Mouse (Mus musculus) gastrocnemius, postnatal 4 days (tissue): ENCODE data around the gene Foxe1. TPM values are rescaled to one million over a fixed set of nuclear protein-coding genes. Genes with fewer than 3 reads are reported as not detected.

ENCODE experiments used
- DNase-seq, 2 experiments: peaks; one replicate each; pipeline ENCODE4 v3.0.0; 2021 to 2022; ENCODE audit warnings: low spot score in 2 of 2, mixed read lengths in 2 of 2
- long read RNA-seq, 2 experiments: library from polyadenylated mRNA; stranded (forward); transcript quantifications; one replicate each; pipeline ENCODE4 v2.0.0; 2021
- total RNA-seq, 2 experiments: library from RNA; stranded (reverse); gene quantifications; 2 replicates each; pipeline ENCODE4 v1.2.3; 2021

Gene Foxe1
- not detected for total RNA-seq
- long read RNA-seq, experiment 1, partial matches to known transcripts: 0 of 1 reads
- long read RNA-seq, experiment 1, other reads (novel, unspliced or antisense): 0 of 1 reads
- long read RNA-seq, experiment 2: 0 reads

- DNase-seq: no peak
Observed at GRCm38 (mm10) chr4:46343596-46344260, at the start of gene Foxe1. Gene Foxe1, plus strand, starts transcription at chr4:46343609.

GRCm38 (mm10) chr4:46304071-46304470 is 39.3 kb upstream of the Foxe1 start:
- DNase-seq: peak in 1 of 2 experiments; percentile 47

- peak; percentile 77 to 85 for DNase-seq
Observed at GRCm38 (mm10) chr4:46304757-46305384, 38.5 kb upstream of the Foxe1 start.

GRCm38 (mm10) chr4:46305436-46305835 is 38.0 kb upstream of the Foxe1 start:
- DNase-seq: no peak

GRCm38 (mm10) chr4:46307341-46307740 is 36.1 kb upstream of the Foxe1 start:
- peak; percentile 18 to 22 for DNase-seq

- no peak for DNase-seq
Observed at GRCm38 (mm10) chr4:46307869-46308268, 35.5 kb upstream of the Foxe1 start.

- no peak for DNase-seq
Observed at GRCm38 (mm10) chr4:46311631-46312030, 31.8 kb upstream of the Foxe1 start.

GRCm38 (mm10) chr4:46321730-46322389 is 21.5 kb upstream of the Foxe1 start:
- no peak for DNase-seq

GRCm38 (mm10) chr4:46322715-46323114 is 20.7 kb upstream of the Foxe1 start:
- DNase-seq: no peak

- DNase-seq: no peak
Observed at GRCm38 (mm10) chr4:46328906-46329305, 14.5 kb upstream of the Foxe1 start.

GRCm38 (mm10) chr4:46335846-46336245 is 7.6 kb upstream of the Foxe1 start:
- no peak for DNase-seq

- no peak for DNase-seq
Observed at GRCm38 (mm10) chr4:46337990-46338389, 5.4 kb upstream of the Foxe1 start.

GRCm38 (mm10) chr4:46339026-46339425 is 4.4 kb upstream of the Foxe1 start:
- DNase-seq: no peak

GRCm38 (mm10) chr4:46339584-46339983 is 3.8 kb upstream of the Foxe1 start:
- no peak for DNase-seq

- no peak for DNase-seq
Observed at GRCm38 (mm10) chr4:46341831-46342680, 1.4 kb upstream of the Foxe1 start.

GRCm38 (mm10) chr4:46342711-46343286 is 610 bp upstream of the Foxe1 start:
- DNase-seq: no peak

- peak in 1 of 2 experiments; percentile 30 for DNase-seq
Observed at GRCm38 (mm10) chr4:46344288-46344687, 879 bp downstream of the Foxe1 start.

GRCm38 (mm10) chr4:46345056-46345772 is 1.8 kb downstream of the Foxe1 start:
- no peak for DNase-seq

GRCm38 (mm10) chr4:46345773-46346100 is 2.3 kb downstream of the Foxe1 start:
- DNase-seq: no peak

- DNase-seq: no peak
Observed at GRCm38 (mm10) chr4:46346221-46346620, 2.8 kb downstream of the Foxe1 start.
